Mouse (Mus musculus) retina, embryonic 14.5 days (tissue): ENCODE data around the gene 9130008F23Rik.

Source experiments
- DNase-seq: peaks from one replicate; pipeline ENCODE4 v3.0.0-alpha.2; 2015; ENCODE audit warnings: low spot score

9130008F23Rik gene

DNA sequence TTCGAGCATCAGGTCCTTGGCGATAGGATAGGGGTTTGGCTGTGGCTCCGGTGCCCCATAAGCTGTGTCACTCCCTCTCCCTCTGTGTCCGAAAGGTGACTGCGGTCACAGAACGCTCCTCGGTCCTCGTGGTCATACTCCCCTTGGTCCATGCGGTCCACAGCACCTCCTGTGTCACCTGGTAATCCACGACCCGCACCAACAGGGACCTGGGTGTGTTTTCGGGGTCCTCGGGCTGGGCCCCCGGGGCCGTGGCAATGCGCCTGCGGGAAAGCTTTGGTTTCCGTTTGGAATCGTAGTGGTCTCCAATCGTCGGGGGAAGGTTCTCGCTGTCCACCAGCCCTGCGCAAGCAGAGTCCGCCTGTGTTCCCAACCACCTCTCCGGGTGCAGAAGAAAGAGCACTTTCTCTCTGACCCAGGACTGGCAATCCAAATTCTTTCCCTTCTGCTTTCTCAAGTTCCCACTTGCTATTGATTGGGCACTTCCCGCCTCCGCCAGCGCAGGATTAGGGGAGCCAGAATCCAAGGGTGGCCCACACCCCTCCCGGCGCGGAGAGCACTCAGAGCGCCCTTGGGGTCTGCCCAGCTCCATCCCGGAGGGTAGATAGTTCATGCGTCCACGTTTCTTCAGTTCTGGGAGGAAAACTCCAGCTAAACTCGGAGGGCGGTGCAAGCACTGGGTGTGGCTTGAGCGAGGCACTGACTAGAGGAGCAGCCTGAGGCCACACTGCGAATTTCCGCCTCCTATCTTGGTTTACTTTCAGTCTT lies at the start of gene 9130008F23Rik:
9130008F23Rik (minus strand) TSS at position 636 of the 768 bp plus-strand sequence.
- DNase-seq: peak; percentile 55

DNA sequence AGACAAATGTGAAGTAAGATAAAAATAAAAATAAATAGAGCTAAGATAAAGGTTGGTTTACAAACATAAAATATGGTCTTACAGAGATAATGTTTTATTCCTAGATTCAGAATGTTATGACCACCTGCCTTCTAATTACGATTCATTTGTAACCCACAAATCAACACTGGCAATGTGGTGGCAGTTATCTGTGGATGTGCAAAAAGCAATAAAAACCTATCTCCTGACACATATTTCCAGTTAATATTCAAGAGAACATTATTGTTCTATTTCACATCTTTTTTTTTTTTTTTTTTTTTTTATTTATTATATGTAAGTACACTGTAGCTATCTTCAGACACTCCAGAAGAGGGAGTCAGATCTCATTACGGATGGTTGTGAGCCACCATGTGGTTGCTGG lies 35.1 kb upstream of the 9130008F23Rik start:
- no peak for DNase-seq

DNA sequence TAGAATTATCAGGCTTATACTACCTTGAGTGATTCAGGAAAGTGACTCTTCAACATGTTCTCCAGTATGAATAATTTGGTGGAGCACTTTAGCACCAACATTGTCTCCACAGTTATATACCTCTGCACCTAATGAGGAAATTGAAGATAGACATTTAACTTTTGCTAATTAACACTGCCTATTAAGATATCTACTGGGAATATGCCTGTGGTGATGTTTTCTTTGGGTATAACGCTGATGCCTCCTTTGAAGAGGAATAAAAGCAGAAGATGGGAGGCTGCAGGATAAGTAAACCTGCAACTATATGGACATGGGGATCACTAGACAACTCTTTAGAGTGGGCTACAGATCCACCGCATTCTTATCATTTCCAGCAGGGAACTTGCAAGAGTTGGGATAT lies 33.9 kb upstream of the 9130008F23Rik start, which contains the start of gene Glyatl3:
Glyatl3 (minus strand) TSS at position 101 of the 400 bp plus-strand sequence.
- DNase-seq: no peak

DNA sequence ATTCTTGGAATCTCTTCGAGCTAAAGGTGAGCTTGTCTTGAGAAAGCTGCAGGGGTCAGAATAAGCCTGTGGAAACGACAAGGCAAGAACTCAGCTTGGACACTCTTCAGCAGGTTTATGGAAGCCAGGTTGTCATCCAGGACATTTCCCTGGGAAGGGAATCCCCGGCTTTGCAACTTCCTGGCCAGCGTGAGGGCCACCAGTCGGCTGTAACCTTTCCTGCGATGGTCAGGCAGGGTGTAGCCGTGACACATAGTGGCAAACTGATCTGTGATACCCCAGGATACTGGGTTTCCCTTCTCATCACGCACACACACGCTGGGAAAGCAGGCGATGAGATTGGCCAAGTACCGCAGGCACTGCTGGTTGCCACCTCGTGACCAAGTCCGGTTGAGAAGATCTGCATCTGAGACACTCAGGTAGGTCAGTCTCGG lies 24.4 kb upstream of the 9130008F23Rik start:
- DNase-seq: no peak

DNA sequence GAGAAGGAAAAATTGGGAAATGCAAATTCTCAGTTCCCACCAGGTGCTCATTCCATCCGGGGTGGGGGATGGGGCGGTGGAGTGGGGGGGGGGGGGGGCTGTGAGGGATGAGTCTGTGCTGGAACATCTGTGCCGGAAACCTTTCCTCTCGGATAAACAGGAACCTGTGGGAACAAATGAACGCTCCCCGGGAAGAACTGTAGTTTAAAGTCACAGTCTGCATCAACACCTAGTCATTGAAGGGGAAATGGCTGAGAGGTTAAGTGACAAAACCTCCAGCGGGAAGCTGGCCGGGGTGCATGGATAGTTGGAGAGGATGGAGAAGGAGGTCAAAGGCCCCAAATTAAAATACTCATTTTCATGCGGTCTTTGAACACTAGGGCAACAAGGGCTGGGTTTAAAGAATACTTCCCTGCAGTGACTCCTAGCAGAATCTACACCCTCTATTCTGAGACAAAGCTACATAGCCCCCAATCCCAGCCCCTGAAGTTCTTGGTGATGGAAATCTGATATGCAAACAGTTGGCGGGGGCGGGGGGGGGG lies 23.8 kb upstream of the 9130008F23Rik start:
- no peak for DNase-seq

DNA sequence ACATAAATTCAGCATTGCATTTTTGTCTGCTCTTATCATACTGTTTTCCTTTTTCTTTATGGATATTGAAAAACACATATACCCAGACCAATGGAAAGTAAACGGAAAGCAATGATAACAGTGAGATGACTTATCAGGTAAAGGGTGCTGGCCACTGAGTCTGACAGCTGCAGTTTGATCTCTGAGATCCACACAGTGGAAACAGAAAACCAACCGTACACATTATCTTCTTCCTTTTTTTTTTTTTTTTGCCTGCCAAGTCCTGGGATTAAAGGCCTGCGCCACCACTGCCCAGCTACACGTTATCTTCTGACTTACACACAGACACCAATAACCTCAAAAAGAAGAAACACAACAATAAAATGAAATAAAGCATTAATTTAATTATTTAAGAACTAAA lies 23.0 kb upstream of the 9130008F23Rik start:
- no peak for DNase-seq

DNA sequence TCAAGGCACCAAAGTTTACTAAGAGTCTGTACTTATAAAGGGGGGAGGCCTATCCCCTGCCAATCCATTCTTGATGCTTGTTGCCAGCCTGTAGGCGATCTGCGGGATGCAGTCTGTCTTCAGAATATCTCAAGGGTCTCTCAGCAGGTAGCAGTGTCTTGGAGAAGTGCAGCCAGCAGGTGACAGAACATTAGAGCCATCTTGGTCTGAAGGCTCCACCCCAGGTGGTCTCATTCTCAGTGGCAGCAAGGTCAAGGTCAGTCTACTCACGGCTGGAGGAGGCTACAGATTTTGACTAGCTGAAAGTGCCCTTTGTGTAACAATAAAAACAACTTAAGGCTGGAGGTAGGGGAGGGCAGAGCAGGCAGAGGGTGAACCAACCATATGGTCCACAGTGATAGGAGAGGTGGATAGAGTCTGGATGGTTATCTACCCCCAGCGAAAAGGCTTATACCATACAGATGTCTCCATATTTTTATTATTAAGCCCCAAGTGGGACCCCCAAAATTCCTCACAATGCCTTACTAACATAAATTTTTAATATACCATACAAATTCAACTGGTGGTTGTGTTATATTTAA lies 19.5 kb upstream of the 9130008F23Rik start:
- DNase-seq: no peak

DNA sequence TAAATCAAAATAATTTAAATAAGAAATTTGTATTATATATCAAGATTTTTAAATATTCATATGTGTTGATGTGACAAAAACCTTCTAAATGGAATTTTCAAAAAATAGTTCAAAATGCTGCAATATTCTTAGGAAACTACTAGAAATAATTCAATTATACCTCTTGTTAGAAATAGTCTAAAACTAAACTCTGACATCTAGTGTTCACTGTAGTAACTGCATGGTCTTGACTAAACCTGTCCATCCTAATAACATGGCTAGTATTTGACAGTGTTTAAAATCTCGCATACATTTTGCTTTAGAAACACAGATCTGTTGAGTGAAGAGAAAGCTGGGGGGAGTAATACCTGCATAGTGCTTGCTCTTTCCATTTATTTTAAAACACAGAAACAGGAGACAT lies 16.5 kb upstream of the 9130008F23Rik start:
- peak; percentile 73 for DNase-seq

DNA sequence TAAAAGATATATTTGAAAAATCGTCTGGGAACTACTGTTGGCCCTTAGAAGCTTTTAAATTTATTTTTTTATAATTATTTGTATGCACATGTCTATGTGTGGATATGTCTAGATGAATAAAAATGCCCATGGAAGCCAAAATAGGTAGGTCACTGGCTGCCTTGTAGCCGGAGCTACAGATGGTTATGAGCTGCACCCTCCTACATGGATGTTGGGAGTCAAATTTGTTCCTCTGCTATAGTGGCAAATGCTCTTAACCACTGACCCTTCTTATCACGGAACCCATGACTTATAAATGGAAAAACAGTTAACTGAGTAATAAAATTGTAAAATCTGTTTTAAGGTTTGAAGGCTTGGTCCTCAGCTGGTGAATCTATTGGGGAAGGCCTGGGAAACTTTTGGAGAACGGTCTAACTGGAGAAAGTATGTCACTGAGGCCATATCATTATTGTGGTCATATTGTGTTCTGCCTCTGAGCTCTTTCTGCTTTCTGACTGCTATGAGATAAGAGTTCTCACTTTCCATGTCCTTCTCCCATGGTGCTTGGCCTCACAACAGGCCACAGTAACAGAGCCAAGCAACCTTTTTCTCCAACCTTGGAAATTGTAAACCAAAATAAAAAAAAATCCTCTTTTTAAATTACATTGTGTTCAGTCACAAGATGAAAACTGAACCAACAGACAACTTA lies 7.6 kb upstream of the 9130008F23Rik start:
- no peak for DNase-seq

DNA sequence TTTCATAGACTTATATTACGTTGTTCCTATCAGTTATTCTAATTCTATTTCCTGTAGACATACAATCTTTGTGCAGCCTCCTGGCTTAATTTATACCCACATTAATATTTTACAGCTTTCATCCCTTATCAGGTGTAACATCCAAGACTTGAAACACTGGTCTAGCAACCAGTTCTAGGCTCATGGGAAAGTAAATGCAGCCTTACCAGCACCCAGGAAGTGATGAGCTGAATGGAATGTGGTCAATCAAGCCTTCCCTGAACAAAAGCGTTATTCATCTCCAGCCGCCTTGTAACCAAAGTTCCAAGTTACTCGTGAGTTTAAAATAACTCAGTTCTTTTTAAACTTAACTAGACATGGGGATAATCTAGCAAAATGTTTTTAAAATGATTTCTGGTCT lies 4.8 kb upstream of the 9130008F23Rik start:
- DNase-seq: no peak

DNA sequence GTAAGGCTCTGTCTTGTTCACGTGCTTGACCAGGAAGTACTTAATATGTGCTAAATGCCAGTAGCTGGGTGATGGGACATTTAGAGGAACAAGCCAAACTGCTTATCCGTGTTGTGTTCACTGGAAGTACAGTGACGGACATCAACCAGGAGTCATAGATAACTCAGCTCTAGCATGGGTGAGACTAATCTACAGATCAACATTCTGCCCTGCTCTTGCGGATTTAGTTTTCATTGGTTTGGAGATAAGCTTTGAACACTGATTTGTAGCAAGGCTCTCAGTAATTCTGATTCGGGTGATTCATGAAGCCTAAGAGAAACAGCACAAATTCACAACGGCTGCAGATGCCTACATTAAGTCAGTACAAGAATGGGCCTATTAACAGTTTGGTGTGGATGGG lies 1.8 kb upstream of the 9130008F23Rik start:
- DNase-seq: no peak

DNA sequence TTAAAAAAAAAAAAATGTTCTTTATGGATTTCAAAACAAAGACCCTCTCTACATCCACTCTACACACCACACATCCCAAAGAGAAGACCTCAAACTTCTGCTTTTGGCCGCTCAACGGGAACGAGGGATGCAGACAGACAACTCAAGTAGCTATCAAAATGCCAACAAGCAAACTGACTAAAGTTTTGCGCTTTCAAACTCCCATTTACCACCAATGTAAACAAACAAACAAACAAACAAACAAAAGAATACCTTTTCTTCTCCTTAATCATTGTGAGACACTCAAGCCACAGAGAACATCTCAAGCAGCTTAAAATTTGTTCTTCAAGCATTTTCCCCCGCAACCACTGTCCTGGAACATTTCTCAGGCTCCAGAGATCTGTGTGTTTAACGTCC lies 833 bp downstream of the 9130008F23Rik start:
- no peak for DNase-seq

DNA sequence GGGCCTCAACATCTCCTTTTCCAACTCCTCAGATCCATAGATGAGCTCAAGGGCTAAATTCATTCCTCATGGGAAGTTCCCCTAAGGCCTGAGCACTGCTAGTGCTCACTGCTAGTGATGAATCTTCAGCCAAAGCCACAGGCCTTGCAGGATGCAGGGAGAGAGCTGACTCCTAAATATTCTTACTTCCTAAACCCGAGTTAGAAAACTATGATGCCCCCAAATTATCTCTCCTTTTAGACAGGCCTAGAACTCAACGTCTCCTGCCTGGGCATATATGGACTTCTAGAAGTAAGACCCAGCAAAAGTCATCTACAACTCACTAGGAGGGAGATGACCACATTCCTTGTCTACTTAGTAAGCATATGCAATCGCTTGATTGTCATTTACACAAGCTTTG lies 2.6 kb downstream of the 9130008F23Rik start:
- DNase-seq: no peak

DNA sequence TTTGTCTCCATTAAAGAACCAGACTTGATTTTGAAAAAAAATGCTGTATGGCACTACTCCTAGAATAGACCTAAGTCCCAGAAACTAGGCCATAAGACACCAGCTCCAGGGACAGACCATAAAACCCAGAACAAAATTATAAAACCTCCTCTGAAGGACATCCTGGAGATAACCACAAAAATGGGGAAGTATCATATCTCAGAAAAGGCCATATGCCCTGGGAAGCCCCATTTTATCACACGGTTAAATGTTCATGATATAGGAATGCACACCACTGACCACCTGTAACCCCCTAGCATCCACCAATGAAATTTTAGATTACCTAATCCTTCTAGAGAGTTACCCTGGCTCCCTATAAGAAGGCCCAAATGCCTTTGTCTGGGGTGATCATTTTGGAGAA lies 4.8 kb downstream of the 9130008F23Rik start:
- no peak for DNase-seq

DNA sequence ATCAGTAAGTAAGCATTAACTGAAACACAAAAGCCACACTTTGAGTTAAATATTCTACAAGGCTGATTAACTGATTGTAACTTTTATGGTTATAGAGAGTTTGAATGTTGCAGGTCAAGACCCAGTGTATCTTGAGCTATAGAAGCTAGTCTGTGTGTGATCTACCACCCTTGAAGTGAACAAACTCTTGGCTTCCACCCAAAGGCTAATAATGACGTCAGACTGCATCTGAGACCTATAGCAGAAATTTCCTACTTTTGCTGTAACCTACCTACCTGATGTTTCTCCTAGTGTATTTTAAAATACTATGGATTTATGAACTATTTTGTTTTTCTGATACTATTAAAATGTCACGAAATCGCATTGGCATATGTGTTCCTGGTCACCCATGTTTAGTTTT lies 5.7 kb downstream of the 9130008F23Rik start:
- no peak for DNase-seq

DNA sequence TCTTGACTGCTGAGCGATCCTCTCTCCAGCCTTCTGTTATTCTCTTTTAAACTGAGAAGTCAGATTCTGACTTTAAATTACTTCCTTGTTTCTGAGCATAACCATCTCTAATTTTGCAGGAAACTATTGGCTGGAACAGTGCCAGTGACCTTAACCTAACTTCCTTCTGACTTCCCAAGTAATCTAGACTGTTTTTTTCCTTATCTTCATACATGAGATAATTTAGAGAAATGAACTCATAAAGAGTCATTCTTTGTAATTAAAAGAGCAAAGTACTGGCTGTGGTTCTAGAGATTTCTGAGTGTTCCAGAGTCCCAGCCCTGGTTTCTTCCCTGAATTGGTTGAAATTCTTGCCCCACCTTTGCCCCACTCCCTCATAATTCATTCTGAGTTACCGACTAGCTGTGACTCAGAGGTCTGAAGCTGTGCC lies 6.8 kb downstream of the 9130008F23Rik start:
- DNase-seq: no peak

DNA sequence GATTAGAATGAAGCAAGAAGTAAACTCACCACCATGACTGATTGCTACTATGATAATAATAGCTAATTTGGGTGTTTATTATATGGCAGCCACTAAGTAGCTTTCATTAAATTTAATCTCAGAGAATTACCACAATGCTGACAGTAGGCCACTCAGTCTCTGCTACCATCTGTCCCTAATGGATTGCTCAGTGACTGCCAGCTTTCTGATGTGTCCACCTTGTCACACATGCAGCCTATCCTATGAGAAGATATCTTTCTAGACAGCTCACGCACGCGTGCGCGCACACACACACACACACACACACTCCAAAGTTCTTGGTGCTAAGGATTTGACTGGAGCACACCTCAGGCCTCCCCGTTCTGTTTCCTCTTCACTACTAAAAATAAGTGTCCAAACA lies 7.7 kb downstream of the 9130008F23Rik start:
- DNase-seq: peak; percentile 10

DNA sequence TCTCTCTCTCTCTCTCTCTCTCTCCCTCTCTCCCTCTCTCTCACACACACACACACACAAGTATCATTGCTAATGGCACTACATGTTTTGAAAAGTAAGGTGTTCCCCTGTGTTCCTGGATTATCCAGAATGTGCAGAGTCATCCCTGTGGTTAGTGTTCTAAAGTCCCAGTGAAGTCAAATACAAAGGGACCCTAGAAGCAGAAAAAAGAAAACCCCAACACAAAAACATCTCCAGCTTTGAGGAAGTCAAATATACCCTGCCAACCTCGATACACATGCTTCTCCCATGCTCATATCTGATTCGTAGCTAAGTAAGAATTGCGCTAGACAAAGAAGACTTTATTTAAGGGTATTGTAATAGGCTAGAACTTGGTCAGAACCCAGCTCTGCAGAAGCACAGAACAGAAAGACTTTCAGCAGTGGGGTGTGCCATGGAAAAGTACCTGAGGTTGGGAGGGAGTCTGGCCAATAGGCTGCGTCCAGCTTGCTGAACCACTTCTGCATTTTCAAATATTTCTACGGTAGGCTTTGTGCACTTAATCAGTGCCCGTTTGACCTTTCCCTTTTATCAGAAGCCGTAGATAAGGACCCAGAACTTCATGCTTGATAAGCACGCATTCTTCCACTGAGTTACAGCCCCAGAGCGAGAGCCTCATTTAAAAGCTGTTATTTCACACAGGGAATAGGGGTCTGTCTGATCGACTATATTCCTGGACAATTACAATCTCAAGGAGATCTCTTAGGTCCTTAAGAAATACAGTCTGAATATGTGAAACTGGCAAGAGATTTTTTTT lies 11.2 kb downstream of the 9130008F23Rik start:
- no peak for DNase-seq

DNA sequence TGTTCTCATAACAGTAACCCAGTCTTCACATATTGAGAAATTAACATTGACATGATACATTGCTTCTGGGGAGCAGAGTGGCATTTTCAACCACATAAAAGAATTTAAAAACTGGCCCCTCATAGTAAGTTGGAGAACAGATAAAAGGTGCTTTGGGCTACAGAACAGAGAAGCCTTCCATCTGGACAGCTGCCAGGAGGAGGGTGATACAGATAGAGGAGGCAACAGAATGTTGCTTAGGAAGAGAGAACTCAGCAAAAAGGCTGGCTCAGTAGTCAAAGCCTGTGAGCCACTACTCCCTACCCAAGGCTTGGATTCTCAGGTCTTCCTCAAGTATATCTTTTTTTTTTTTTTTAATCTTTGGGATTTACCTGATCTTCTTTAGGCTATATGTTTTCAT lies 25.3 kb downstream of the 9130008F23Rik start:
- no peak for DNase-seq

DNA sequence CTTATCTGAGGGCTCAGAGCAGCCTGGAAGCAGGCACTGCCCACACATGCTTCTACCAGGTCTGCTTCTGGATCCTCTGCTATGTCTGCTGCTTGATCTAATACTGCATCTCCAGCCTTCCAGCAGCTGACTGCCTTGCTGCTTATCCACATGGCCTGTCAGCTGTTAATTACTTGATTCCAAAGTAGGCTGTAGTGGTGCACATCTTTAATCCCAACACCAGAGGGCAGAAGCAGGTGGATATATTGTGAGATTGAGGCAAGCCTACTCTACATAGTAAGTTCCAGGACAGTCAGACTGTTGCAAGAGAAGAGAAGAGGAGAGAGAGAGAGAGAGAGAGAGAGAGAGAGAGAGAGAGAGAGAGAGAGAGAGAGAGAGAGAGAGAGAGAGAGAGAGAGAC lies 43.1 kb downstream of the 9130008F23Rik start:
- DNase-seq: peak; percentile 41

DNA sequence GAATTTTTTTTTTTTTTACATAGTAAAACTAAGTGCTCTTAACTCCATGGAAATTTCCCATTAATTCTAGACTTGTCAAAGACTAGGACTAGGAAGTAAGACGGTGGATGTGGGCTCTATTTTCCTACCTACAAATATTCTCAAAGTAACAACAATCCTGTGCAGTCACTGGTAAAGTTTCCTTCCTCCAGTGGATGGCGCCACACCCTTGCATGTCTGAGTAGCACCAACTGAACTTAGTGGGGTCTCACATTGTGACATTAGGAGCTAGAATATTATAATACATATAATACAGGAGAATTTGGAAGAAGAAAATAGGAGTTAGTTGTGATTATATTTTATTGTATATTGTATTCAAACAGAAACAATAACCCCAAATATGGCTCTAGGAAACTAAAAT lies 48.5 kb downstream of the 9130008F23Rik start:
- no peak for DNase-seq
